Mouse (Mus musculus) gastrocnemius, adult 8-10 months (tissue): ENCODE data around the gene Zfhx3. TPM values are rescaled to one million over a fixed set of nuclear protein-coding genes. Genes with fewer than 3 reads are reported as not detected.

Experiments
- DNase-seq, 2 experiments: peaks; one replicate each; pipeline ENCODE4 v3.0.0; 2022; ENCODE audit warnings: low spot score in 2 of 2
- total RNA-seq, 4 experiments: library from RNA; stranded (reverse); gene quantifications; 2 replicates each; pipeline ENCODE4 v1.2.4; 2022

The Zfhx3 gene
- total RNA-seq, 4 experiments from 2014 or later: 20.0 to 21.5 (median 21.0) TPM

GRCm38 (mm10) chr8:108714636-108715415 lies 772.4 kb downstream of the Zfhx3 start:
- peak; percentile 72 to 73 for DNase-seq

GRCm38 (mm10) chr8:108715416-108715948 lies 773.0 kb downstream of the Zfhx3 start:
- no peak for DNase-seq

GRCm38 (mm10) chr8:108716291-108716811 lies 773.9 kb downstream of the Zfhx3 start:
- DNase-seq: no peak

- no peak for DNase-seq
These were observed 775.1 kb downstream of the Zfhx3 start for GRCm38 (mm10) chr8:108717545-108717944.

- no peak for DNase-seq
These were observed 775.6 kb downstream of the Zfhx3 start for GRCm38 (mm10) chr8:108718031-108718430.

GRCm38 (mm10) chr8:108720840-108721239 lies 778.4 kb downstream of the Zfhx3 start:
- no peak for DNase-seq

- DNase-seq: peak; percentile 90 to 92
These were observed 780.4 kb downstream of the Zfhx3 start for GRCm38 (mm10) chr8:108722671-108723513.

GRCm38 (mm10) chr8:108723636-108724035 lies 781.2 kb downstream of the Zfhx3 start:
- DNase-seq: no peak

- no peak for DNase-seq
These were observed 782.5 kb downstream of the Zfhx3 start for GRCm38 (mm10) chr8:108724818-108725506.

- no peak for DNase-seq
These were observed 783.2 kb downstream of the Zfhx3 start for GRCm38 (mm10) chr8:108725631-108726030.

- DNase-seq: no peak
These were observed 784.2 kb downstream of the Zfhx3 start for GRCm38 (mm10) chr8:108726541-108727241.

- DNase-seq: no peak
These were observed 786.7 kb downstream of the Zfhx3 start for GRCm38 (mm10) chr8:108729169-108729568.

- no peak for DNase-seq
These were observed 787.4 kb downstream of the Zfhx3 start for GRCm38 (mm10) chr8:108729667-108730329.

- no peak for DNase-seq
These were observed 788.5 kb downstream of the Zfhx3 start for GRCm38 (mm10) chr8:108730907-108731440.

GRCm38 (mm10) chr8:108732500-108732899 lies 790.1 kb downstream of the Zfhx3 start:
- DNase-seq: no peak

- DNase-seq: no peak
These were observed 790.9 kb downstream of the Zfhx3 start for GRCm38 (mm10) chr8:108733385-108733784.

GRCm38 (mm10) chr8:108736442-108736841 lies 794.0 kb downstream of the Zfhx3 start:
- DNase-seq: no peak

GRCm38 (mm10) chr8:108738179-108738578 lies 795.7 kb downstream of the Zfhx3 start:
- DNase-seq: no peak

GRCm38 (mm10) chr8:108739517-108739916 lies 797.1 kb downstream of the Zfhx3 start:
- no peak for DNase-seq

- no peak for DNase-seq
These were observed 798.0 kb downstream of the Zfhx3 start for GRCm38 (mm10) chr8:108740443-108740842.
